Mouse (Mus musculus) right cerebral cortex, postnatal 25 days (tissue): ENCODE data around the gene Jmjd6.
A peak's percentile ranks its signal among the peaks of the same experiment; 100 is the strongest.

Source experiments
- DNase-seq: peaks from one replicate; pipeline ENCODE4 v3.0.0; 2022

Gene Jmjd6

GRCm38 (mm10) chr11:116822215-116822614, 21.0 kb downstream of the Jmjd6 start:
- no peak for DNase-seq

- DNase-seq = no peak
Measured at GRCm38 (mm10) chr11:116821057-116821940, 21.9 kb downstream of the Jmjd6 start.

GRCm38 (mm10) chr11:116819932-116820593, 23.2 kb downstream of the Jmjd6 start:
- no peak for DNase-seq

- DNase-seq = no peak
Measured at GRCm38 (mm10) chr11:116818722-116819121, 24.5 kb downstream of the Jmjd6 start.

GRCm38 (mm10) chr11:116817567-116817966, 25.7 kb downstream of the Jmjd6 start:
- no peak for DNase-seq

- DNase-seq = no peak
Measured at GRCm38 (mm10) chr11:116816769-116817168, 26.5 kb downstream of the Jmjd6 start.

GRCm38 (mm10) chr11:116814884-116815415, 28.3 kb downstream of the Jmjd6 start:
- DNase-seq = no peak

- no peak for DNase-seq
Measured at GRCm38 (mm10) chr11:116814076-116814883, 29.0 kb downstream of the Jmjd6 start.

- no peak for DNase-seq
Measured at GRCm38 (mm10) chr11:116813610-116814009, 29.6 kb downstream of the Jmjd6 start.

GRCm38 (mm10) chr11:116812793-116813529, 30.3 kb downstream of the Jmjd6 start:
- DNase-seq = no peak

GRCm38 (mm10) chr11:116810983-116811901, 32.0 kb downstream of the Jmjd6 start:
- DNase-seq = peak; percentile 83

GRCm38 (mm10) chr11:116810528-116810927, 32.7 kb downstream of the Jmjd6 start:
- no peak for DNase-seq

GRCm38 (mm10) chr11:116809520-116809919, 33.7 kb downstream of the Jmjd6 start:
- no peak for DNase-seq

GRCm38 (mm10) chr11:116808811-116809395, 34.3 kb downstream of the Jmjd6 start:
- DNase-seq = no peak

- DNase-seq = peak; percentile 71
Measured at GRCm38 (mm10) chr11:116807938-116808606, 35.2 kb downstream of the Jmjd6 start.

- no peak for DNase-seq
Measured at GRCm38 (mm10) chr11:116807526-116807925, 35.7 kb downstream of the Jmjd6 start.

- no peak for DNase-seq
Measured at GRCm38 (mm10) chr11:116807116-116807515, 36.1 kb downstream of the Jmjd6 start.

GRCm38 (mm10) chr11:116806136-116807071, 36.8 kb downstream of the Jmjd6 start:
- DNase-seq = no peak

- no peak for DNase-seq
Measured at GRCm38 (mm10) chr11:116802709-116803108, 40.5 kb downstream of the Jmjd6 start.
